Mouse (Mus musculus) left cerebral cortex, adult 9 months (tissue): Measurements from ENCODE around the gene Adamts2.

Experiments used
- DNase-seq, 2 experiments: peaks; one replicate each; pipeline ENCODE4 v3.0.0; 2022; ENCODE audit warnings: low spot score in 2 of 2

Adamts2 gene

GRCm38 (mm10) chr11:50623806-50624205, 21.9 kb downstream of the Adamts2 start:
- DNase-seq, result no peak

DNA sequence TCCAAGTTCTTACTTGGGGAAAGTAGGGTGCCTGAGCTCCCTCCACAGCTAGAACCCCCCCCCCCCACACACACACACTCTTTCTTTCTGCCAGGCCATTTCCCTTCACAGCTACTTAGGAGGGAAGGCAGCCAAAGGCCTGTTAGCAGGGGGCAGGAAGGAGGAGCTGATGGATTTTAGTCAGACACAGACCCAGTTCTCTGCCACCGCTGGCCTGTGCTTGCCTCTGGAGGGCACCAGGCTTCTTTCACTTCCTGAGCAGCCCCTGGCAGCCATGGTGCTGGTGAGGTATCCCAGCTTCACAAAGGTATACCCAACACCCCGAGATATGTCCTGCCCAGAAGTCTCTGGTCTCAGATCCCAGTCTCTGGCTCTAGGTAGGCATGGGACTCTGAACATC, 22.4 kb downstream of the Adamts2 start:
- DNase-seq, result peak in 1 of 2 experiments; percentile 15

- no peak for DNase-seq
These were observed 22.8 kb downstream of the Adamts2 start for GRCm38 (mm10) chr11:50624720-50625119.

DNA sequence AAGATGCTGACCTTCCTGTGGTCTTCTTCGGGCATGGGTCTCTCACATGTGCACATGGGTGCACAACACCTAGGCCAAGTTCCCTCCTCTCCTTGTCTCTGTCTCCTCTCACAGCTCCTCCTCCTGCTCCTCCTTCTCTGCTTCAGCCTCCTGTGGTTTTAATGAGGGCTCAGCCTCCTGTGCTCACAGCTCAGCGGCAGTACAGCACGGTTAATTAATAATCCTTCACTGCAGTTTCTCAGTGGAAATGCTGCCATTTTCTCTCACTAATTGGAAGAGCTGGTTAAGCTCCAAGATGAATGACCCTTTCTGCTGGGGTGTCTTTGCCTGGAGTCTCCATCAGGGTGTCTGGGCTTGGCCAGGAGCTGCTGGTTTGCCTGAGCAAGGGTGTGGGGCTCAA, 27.0 kb downstream of the Adamts2 start:
- no peak for DNase-seq

- DNase-seq, result no peak
These were observed 28.6 kb downstream of the Adamts2 start for GRCm38 (mm10) chr11:50630462-50630861.

DNA sequence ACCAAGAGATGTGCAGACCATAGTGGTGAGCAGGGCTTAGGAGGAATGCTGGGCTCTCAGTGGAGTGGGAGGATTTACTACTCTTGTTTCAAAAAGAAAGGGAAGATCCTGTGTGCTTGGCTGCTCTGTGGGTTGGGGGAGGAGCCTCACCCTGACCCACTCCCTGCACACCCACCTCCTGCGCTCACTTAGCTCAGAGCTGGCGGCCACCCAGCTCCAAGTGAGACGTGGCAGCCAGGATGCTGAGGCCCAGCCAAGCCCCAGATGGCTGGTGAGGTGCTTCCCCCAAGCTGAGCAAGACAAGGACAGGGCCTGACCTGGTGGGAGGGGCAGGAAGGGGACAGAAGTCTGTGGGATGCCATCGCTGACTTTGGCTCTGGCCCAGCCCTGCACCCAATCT, 30.4 kb downstream of the Adamts2 start:
- DNase-seq, result peak in 1 of 2 experiments; percentile 49

GRCm38 (mm10) chr11:50635051-50635590, 33.2 kb downstream of the Adamts2 start:
- no peak for DNase-seq

DNA sequence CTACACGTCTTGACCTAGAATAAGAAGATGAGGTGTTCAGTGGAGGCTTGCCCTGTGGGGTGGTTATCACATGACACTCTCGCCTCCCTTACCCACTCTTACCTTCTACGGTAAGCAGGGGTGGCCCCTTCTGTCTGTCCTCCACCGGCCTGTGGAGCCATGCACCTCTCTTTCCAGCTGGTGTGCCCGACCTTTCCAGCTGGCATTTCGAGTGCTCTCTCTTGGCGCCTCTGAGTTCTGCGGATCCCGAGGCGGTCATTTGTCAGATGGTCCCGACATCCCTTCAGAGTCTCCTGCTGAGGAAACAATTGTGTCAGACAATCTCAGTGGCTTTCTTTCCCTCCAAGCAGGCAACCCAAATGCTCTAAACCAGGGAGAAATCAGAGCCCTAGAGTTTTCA, 35.1 kb downstream of the Adamts2 start:
- DNase-seq, result no peak

- no peak for DNase-seq
These were observed 36.4 kb downstream of the Adamts2 start for GRCm38 (mm10) chr11:50638197-50638867.

DNA sequence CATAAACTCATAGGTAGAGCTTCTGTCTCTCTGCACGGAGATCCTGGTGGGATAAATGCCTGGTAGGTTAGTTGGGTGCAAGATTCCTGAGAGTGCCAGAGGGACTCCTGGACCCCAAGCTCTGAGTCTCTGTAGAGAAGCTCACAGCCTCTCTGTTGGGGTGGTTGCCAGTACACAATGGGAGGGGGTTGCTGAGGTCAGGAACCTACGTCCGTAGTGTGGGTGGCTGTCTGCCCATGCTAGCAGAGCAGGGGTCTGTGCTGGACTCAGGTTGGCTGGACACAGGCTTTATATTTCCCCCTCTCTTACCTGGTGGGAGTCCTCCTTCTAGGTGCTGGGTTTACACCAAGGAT, 37.0 kb downstream of the Adamts2 start:
- DNase-seq, result no peak

- no peak for DNase-seq
These were observed 40.7 kb downstream of the Adamts2 start for GRCm38 (mm10) chr11:50642583-50642982.

DNA sequence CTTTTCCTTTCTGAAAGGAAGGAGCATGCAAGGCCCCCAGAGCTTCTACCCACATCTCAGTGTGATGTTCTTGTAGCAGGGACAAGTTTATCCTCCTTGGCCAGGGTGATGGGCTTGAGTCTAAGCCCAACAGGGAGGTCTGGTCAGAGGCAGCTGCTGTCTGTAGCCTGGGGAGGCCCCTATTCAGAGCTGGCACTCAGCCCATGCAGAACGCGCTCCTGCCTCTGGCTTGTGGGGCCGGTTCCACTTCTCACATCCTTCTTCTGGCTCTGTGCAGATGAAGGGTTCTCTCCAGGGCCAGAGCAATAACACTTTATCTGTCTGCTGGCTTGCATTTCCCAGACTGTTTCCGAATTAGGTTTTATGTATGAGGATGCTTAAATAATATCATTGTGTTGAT, 44.3 kb downstream of the Adamts2 start:
- DNase-seq, result no peak

GRCm38 (mm10) chr11:50648143-50648807, 46.4 kb downstream of the Adamts2 start:
- DNase-seq, result no peak

GRCm38 (mm10) chr11:50650037-50650436, 48.2 kb downstream of the Adamts2 start:
- no peak for DNase-seq

GRCm38 (mm10) chr11:50653746-50654431, 52.0 kb downstream of the Adamts2 start:
- no peak for DNase-seq

- DNase-seq, result no peak
These were observed 56.9 kb downstream of the Adamts2 start for GRCm38 (mm10) chr11:50658826-50659225.

DNA sequence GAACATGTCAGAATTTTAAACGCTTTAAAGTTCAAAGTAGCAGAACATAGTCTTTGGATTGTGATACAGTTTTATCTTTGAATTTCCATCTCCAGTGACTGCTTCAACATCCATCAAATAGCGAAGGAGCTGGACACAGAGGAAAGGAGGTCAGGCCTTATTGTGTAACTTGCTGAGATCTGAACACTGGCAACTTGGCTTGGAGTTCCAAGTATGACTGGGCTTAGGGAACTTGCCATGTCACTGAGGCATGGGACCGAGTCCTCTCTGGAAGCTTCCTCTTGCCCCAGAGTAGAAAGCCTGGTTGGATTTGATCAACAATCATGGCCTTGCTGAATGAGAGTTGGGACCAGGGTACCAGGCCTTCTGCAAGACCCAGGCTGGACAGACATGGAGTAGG, 60.3 kb downstream of the Adamts2 start:
- DNase-seq, result no peak

DNA sequence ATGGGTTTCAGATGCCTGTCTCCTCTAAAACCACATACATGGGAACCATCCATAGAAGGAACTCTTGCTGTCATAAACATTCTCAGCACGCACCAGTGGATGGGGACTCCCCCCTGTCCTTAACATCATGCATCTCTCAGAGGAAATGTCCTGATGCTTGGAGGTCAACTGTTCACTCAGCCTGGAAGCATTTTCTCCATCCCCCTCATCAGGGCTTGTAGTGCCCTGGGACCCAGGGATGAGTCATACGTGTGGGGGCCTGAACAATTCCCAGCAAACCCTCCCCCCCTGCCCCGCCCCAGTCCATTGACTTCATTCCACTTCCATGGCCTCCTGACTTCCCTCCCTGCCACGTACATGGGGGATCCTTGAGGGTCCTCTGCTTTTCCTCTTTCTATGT, 62.9 kb downstream of the Adamts2 start:
- DNase-seq, result no peak

DNA sequence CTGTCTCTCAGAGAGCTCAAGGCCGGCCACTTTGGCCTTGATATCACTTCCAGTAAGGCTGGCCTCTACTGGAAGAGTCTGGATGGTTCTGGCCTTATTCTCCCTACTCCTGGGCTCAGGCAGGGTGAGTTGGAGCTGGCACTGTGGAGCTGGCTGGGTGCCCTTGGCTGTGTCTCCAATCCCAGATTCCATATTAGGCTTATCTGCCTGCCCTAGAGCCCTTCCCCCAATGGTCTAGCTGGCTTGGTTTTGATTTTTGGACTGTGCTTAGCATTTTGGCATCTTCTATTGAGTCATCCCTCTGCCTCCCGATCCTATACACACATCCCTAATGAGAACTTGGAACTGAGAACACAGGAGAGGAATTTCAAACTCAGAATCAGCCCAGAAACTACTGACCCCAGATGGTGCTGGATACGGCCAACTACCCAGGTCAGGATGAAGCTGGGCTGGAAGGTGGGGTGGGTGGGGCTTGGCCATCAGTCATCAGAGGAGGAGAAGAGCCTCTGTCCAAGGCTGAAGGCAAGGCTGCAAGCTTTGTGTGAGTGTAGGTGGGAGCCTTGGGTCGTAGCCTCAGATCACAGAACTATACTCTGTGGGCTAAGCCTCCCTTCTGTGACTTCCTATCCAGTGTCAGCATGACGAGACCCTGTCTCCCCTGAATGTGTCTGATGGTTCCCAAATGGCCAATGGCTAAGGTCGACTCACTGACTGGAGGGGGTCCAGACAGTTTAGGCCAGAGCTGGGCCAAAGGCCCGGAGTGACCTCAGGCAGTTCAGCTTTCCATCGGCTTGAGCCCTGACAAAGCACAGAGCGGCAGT, 67.9 kb downstream of the Adamts2 start:
- DNase-seq, result no peak

DNA sequence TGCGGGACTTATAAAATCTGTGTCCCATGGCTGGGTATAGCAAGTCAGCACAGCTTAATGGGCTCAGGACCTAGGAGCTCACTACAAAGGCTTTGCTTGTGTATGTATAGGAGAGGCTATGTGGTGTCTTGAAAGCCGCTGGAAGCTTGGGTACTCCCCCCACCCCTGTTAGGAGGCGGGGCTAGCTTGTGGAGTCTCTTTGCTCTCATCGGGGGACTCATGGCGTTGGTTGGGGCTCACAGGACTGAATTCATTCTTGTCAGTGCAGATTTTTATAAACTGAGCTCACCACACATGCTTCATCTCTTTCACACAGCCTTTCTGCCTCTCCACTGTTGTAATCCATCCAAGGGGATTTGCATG, 68.5 kb downstream of the Adamts2 start:
- DNase-seq, result no peak

- DNase-seq, result no peak
These were observed 69.0 kb downstream of the Adamts2 start for GRCm38 (mm10) chr11:50670881-50671280.

DNA sequence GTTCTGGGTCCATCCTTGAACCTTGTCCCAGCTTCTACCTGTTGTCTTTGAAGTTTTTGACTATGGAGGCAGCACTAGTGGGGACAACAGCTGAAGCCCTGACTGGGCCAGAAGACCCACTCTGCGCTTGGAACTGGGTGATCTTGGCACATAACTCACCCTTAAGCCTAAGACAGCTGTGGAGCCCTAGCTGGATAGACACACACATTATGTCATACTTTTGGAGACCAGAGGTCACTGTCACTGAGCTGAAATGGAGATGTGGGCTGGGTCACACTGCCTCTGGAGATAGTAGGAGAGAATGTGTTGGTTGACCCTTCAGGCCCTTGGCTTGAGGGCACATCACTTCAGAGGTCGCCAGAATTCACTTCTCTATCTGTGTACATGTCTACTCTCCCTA, 69.5 kb downstream of the Adamts2 start:
- no peak for DNase-seq
